Mouse (Mus musculus) lung, embryonic 14.5 days (tissue): Measurements from ENCODE around the gene Xrcc4. TPM values are rescaled to one million over a fixed set of nuclear protein-coding genes. Genes with fewer than 3 reads are reported as not detected.
A peak's percentile ranks its signal among the peaks of the same experiment; 100 is the strongest.
"Not testable (repeated sequence)": the region's sequence is repeated elsewhere in the genome, so short reads cannot be mapped to it uniquely, and the experiment has no call there.

Source experiments
- ATAC-seq: fragments of 200-750 bp; cut with Nextera tagmentation; 2 replicates; pipeline ENCODE4 v1.8.0; 2017; ENCODE audit warnings: mild to moderate bottlenecking, moderate TSS enrichment, moderate library complexity; ENCODE audit not compliant: insufficient read depth
- DNase-seq: peaks from one replicate; pipeline ENCODE4 v3.0.0-alpha.2; 2015
- H3K27ac ChIP-seq: fragments of 300-500 bp; sonication (generic); 2 replicates; pipeline ENCODE4 v1.5.1; 2014; ENCODE audit warnings: low read depth, mild to moderate bottlenecking, moderate library complexity
- H3K27me3 ChIP-seq: fragments of 300-500 bp; sonication (generic); 2 replicates; pipeline ENCODE4 v1.6.1; 2014; ENCODE audit warnings: low read length, control low read depth; ENCODE audit not compliant: insufficient read depth
- H3K36me3 ChIP-seq: fragments of 300-500 bp; sonication (generic); 2 replicates; pipeline ENCODE4 v1.6.1; 2014; ENCODE audit warnings: control low read depth; ENCODE audit not compliant: insufficient read depth
- H3K4me1 ChIP-seq: fragments of 300-500 bp; sonication (generic); 2 replicates; pipeline ENCODE4 v1.6.1; 2014; ENCODE audit warnings: antibody characterized with exemption, control low read depth; ENCODE audit not compliant: insufficient read depth
- H3K4me2 ChIP-seq: fragments of 300-500 bp; sonication (generic); 2 replicates; pipeline ENCODE4 v1.6.1; 2014; ENCODE audit warnings: mild to moderate bottlenecking
- H3K4me3 ChIP-seq: fragments of 300-500 bp; sonication (generic); 2 replicates; pipeline ENCODE4 v1.5.1; 2014; ENCODE audit warnings: low read depth, low read length
- H3K9ac ChIP-seq: fragments of 300-500 bp; sonication (generic); 2 replicates; pipeline ENCODE4 v1.6.1; 2014
- H3K9me3 ChIP-seq: fragments of 300-500 bp; sonication (generic); 2 replicates; pipeline ENCODE4 v1.6.1; 2016; ENCODE audit warnings: low read depth, low read length, control low read depth
- CTCF ChIP-seq: IDR thresholded peaks from 2 replicates; pipeline ENCODE4 v1.5.1; 2016; ENCODE audit warnings: antibody characterized with exemption, low read depth
- WGBS: fragments of 180-500 bp; shearing (Covaris S2); extraction: QIAGEN DNeasy Blood & Tissue Kit; methylation state at CpG from one replicate; pipeline ENCODE4 v1.1.7; 2014; 5-methylcytosine and 5-hydroxymethylcytosine counted together
- polyA plus RNA-seq: library from polyadenylated mRNA; unstranded; fragments of >200 nt; fragmentation: Nextera tagmentation; extraction: Ambion mirVana; gene quantifications from 2 replicates; pipeline ENCODE4 v1.2.1, GENCODE M21; 2014

The Xrcc4 gene
- polyA plus RNA-seq, 1 experiment from 2014 or later, result 10.5 TPM

DNA sequence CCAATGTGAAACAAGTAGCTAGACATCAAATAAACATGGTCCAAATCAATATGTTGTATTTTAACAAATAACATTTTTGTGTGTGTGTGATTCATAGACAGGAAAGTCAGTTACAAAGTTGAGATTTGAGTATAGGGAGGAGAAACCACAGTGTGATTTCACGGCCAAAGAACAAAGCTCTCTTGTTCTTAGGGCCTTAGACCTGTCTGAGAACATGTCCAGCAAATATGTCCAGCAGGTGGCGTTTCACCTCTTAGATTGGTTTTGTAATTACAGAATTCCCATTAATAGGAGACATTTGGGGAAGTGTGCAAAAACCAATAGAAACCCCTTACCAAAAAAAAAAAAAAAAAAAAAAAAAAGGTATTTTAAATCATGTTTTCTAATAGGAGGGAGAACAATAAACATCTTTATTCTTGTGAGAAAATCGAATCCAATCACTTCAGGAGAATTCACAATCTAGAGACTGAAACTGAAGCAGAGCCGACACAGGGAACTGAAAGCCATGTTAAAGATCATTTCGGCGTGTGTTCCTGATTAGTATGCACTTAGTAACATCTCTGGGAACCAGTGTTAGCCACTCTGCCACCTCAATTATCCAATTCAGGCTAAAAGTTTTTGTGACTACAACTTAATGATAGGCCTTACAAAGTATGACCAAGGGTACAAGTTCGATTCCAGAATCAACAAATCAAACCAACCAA, 310.0 kb downstream of the Xrcc4 start:
- ATAC-seq, result peak; percentile 56; the same call in 1 of the 2 replicates

DNA sequence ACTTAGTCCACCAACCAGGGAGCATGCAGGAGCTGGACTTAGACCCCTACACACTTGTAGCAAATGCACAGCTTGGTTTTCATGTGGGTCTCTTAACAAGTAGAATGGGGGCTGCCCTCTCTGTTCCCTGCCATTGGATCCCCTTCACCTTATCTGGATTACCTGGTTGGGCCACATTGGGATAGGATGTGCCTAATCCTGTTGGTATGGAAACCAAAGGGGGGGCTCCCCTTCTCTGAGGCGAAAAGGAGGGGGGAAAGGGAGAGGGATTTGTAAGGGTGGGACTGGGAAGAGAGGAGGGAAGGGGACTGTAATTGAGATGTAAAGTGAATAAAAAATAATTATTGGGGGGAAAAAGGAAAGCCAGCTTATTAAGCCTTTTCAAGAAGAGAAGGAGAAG, 311.6 kb downstream of the Xrcc4 start:
- Histone ChIP-seq H3K4me3 (no peak overlapping the region), H3K27ac (no peak overlapping the region), H3K27me3 (no peaks in the 10 kb centered on the region), H3K9me3 (no peaks in the 10 kb centered on the region), H3K4me1 (no peaks in the 10 kb centered on the region), H3K9ac (no peak overlapping the region), H3K4me2 (no peak overlapping the region), H3K36me3 (no peaks in the 10 kb centered on the region)
- DNase-seq, result no peak
- no peak for ATAC-seq
- 63% methylated on average over 1 of the region's 1 CpGs for WGBS
- TF ChIP-seq CTCF, result no peak

More for the DNA sequence above, 310.0 kb downstream of the Xrcc4 start:
- H3K9ac ChIP-seq, result no peak overlapping the region
- no peaks in the 10 kb centered on the region for H3K27me3 ChIP-seq
- 63% methylated on average over 7 of the region's 7 CpGs for WGBS
- peak; percentile 66 for TF ChIP-seq CTCF
- no peak overlapping the region for H3K27ac ChIP-seq
- H3K4me2 ChIP-seq, result no peak overlapping the region
- DNase-seq, result peak; percentile 96
- no peak overlapping the region for H3K4me3 ChIP-seq
- H3K4me1 ChIP-seq, result no peaks in the 10 kb centered on the region
- H3K9me3 ChIP-seq, result no peaks in the 10 kb centered on the region
- no peaks in the 10 kb centered on the region for H3K36me3 ChIP-seq

DNA sequence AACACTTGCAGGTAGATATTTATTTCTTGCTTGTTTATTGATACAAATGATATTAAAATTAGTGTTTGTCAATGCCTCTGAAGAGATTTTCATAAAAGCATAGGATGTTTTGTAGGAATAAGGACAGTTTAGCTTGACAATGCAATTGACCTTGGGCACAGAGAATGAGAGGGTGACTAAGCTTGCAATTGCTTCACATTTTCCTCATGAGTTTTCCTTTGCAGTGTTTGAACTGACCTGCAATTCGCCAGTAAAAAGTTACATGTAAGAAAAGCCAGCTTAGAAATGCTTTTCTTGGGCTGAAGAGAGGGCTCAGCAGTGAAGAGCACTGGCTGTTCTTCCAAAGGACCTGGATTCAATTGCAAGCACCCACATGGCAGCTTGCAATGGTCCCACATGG, 312.3 kb downstream of the Xrcc4 start:
- H3K4me2 ChIP-seq, result no peak overlapping the region
- H3K27ac ChIP-seq, result no peak overlapping the region
- no peaks in the 10 kb centered on the region for H3K36me3 ChIP-seq
- no peaks in the 10 kb centered on the region for H3K4me1 ChIP-seq
- H3K27me3 ChIP-seq, result no peaks in the 10 kb centered on the region
- no peaks in the 10 kb centered on the region for H3K9me3 ChIP-seq
- ATAC-seq, result no peak
- H3K9ac ChIP-seq, result no peak overlapping the region
- 94% methylated on average over 1 of the region's 1 CpGs for WGBS
- TF ChIP-seq CTCF, result no peak
- no peak overlapping the region for H3K4me3 ChIP-seq
- DNase-seq, result no peak

DNA sequence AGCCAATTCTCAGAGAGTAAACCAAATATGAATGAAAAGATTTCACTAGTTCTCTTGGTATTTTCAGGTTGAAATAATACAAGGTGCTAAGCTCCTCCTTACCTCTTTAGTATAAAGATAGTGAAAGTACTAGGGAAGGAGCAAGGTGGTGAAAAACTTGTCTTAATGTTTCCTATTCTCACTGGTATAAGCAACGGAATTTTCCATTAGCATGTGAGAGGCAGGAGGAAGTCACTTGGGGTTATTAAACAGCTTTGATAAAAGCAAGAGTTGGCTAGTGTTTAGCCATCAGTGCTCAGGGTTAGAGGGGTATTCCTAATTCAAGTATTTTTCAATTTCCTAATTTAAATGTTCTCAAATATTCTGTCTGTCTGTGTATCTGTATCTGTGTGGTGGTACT, 322.9 kb downstream of the Xrcc4 start:
- no peak for TF ChIP-seq CTCF
- no peak overlapping the region for H3K4me2 ChIP-seq
- no peaks in the 10 kb centered on the region for H3K9me3 ChIP-seq
- H3K36me3 ChIP-seq, result no peaks in the 10 kb centered on the region
- H3K9ac ChIP-seq, result no peak overlapping the region
- no peak overlapping the region for H3K27ac ChIP-seq
- 54% methylated on average over 1 of the region's 1 CpGs for WGBS
- H3K4me3 ChIP-seq, result no peak overlapping the region
- no peaks in the 10 kb centered on the region for H3K4me1 ChIP-seq
- DNase-seq (no peak), ATAC-seq (no peak)
- H3K27me3 ChIP-seq, result no peaks in the 10 kb centered on the region

DNA sequence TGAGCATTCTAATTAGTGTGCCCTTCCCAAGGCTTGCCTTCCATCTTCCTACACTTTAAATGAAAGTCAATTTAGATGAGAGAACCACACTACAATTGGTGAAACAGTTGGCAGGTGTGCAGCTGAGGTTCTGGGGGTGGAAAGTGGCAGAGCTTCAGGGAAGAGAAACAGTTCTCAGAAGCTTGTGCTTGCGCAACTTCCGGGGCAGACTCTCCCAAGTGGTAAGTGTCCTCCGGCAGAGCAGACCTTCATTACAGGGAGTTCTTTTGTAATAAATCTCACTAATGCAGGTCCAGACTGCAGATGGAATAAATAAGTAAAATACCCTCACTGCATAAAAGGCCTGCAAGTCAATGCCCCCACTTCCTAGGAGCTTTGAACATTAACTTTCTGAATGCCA, 323.4 kb downstream of the Xrcc4 start:
- WGBS, result 82% methylated on average over 3 of the region's 3 CpGs
- Histone ChIP-seq H3K27me3 (no peaks in the 10 kb centered on the region), H3K36me3 (no peaks in the 10 kb centered on the region), H3K4me2 (no peak overlapping the region), H3K9me3 (no peaks in the 10 kb centered on the region), H3K27ac (no peak overlapping the region), H3K9ac (no peak overlapping the region), H3K4me1 (no peaks in the 10 kb centered on the region), H3K4me3 (no peak overlapping the region)
- DNase-seq (no peak), ATAC-seq (no peak)
- TF ChIP-seq CTCF, result no peak

DNA sequence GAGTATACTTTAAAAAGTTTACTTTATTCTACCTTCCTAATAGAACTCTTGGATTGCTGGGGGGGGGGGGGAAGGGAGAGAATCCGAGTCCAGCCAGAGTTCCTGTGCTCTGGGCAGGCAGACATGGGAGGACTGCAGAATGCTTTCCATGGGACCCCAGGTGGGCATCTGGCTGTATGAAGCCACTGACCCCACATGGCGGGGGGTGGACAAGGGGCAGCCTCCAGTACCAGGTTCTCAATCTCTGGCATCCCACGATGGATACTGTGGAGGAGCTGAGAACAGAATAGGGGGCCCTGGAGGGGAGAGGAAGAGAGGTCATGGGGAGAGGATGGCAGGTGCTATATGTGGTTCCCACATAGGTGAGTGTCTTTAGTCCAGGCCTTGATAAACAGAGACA, 327.1 kb downstream of the Xrcc4 start:
- no peak overlapping the region for H3K9ac ChIP-seq
- H3K27ac ChIP-seq, result no peak overlapping the region
- 62% methylated on average over 3 of the region's 3 CpGs for WGBS
- no peak for DNase-seq
- no peaks in the 10 kb centered on the region for H3K9me3 ChIP-seq
- no peaks in the 10 kb centered on the region for H3K27me3 ChIP-seq
- no peak for ATAC-seq
- no peaks in the 10 kb centered on the region for H3K4me1 ChIP-seq
- no peak overlapping the region for H3K4me2 ChIP-seq
- TF ChIP-seq CTCF, result no peak
- H3K4me3 ChIP-seq, result no peak overlapping the region
- H3K36me3 ChIP-seq, result no peaks in the 10 kb centered on the region

DNA sequence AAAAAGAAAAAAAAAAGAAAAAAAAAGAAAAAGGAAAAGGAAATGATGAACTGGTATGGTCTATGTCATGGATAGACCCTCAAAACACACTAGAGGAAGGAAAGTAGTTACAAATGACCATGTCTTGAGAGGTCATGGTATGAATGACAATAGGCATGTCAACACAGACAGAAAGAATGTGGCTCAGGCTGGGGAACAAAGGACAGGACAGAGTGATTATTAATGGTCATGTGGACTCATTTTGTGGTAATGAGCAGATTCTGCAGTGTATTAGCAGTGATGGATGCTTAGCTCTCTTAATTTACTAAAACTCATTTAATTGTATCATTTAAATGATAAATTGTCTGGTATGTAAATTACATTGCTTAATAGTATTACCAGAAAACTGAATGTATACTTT, 333.1 kb downstream of the Xrcc4 start:
- DNase-seq (no peak), ATAC-seq (no peak)
- Histone ChIP-seq H3K9ac (no peak overlapping the region), H3K9me3 (no peaks in the 10 kb centered on the region), H3K4me1 (no peaks in the 10 kb centered on the region), H3K4me2 (no peak overlapping the region), H3K27me3 (no peaks in the 10 kb centered on the region), H3K27ac (no peak overlapping the region), H3K36me3 (no peaks in the 10 kb centered on the region), H3K4me3 (no peak overlapping the region)
- TF ChIP-seq CTCF, result no peak

DNA sequence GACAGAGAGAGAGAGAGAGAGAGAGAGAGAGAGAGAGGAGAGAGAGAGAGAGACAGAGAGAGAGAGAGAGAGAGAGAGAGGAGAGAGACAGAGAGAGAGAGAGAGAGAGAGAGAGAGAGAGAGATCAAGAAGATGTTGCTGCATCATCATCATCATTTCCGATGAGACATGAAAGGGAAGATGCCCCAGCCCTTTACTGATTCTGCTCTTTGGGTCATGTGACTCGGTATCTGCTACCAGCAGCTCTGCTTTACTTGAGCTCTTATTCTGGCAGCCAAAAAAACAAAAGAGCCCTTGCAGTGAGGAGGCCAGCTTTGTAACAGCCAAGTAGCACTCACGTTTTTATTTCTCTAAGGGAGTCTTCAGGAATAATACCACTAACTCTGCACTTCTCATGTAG, 338.8 kb downstream of the Xrcc4 start:
- not testable (repeated sequence) for ATAC-seq, H3K9me3 ChIP-seq, H3K9ac ChIP-seq, DNase-seq, H3K4me1 ChIP-seq, H3K27me3 ChIP-seq, H3K36me3 ChIP-seq, H3K4me3 ChIP-seq, H3K4me2 ChIP-seq, H3K27ac ChIP-seq
- 25% methylated on average over 3 of the region's 3 CpGs for WGBS
